Mouse (Mus musculus): ENCODE data around the gene Gzme. TPM values are rescaled to one million over a fixed set of nuclear protein-coding genes. Genes with fewer than 3 reads are reported as not detected.

Gzme gene
- polyA plus RNA-seq, 1 experiment from 2014 or later: not detected

DNA sequence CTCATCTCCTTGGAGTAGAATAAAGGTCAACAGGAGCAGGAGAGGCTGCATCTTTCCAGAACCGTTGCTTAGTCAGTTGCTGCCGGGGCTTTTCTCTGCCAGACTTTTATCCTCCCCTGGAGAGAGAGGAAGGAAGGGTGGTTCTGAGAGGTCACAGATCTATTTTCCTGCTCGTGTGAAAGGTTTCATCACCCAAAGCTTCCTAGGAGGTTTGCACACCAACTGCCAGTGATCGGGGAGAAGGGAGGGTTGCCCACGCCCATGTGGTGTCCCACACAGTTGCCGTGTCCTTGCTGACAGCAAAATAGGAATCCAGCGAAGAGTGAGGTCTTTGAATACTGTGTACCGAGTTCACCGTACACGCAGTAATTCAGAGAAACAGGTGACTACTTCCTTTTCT lies 18.0 kb downstream of the Gzme start, which contains the start of gene Ctsg:
Ctsg (minus strand) TSS at position 189 of the 400 bp plus-strand sequence.
- Histone ChIP-seq H3K27ac (no peak within 1 kb of the TSS), H3K9me3 (no peaks in the 10 kb centered on the region), H3K36me3 (replicated peaks) (no peaks in the 10 kb centered on the region), H3K4me1 (no peaks in the 10 kb centered on the region), H3K4me3 (no peak within 1 kb of the TSS), H3K27me3 (ENCODE audit: poor library complexity, severe bottlenecking) (no peaks in the 10 kb centered on the region)
- DNase-seq (ENCODE audit: extremely low spot score, low spot score): no peak
- WGBS: 89% methylated on average over 10 of the region's 10 CpGs

DNA sequence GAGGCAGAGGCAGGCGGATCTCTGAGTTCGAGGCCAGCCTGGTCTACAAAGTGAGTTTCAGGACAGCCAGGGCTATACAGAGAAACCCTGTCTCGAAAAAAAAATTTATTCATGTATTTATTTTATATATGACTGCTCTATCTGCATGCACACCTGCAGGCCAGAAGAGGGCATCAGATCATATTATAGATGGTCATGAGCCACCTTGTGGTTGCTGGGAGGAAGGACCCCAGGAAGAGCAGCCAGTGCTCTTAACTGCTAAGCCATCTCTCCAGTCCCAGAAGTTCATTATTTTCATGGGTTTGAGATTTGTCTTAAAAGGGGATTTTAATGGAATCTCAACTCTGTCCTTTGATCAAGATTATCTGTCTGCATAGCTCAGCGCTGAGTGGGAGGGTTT lies 21.5 kb downstream of the Gzme start:
- H3K9me3 ChIP-seq: no peaks in the 10 kb centered on the region
- no peaks in the 10 kb centered on the region for H3K36me3 ChIP-seq (replicated peaks)
- H3K4me1 ChIP-seq: no peaks in the 10 kb centered on the region
- WGBS: 79% methylated on average over 4 of the region's 4 CpGs
- no peak for DNase-seq (ENCODE audit: extremely low spot score, low spot score)
- H3K4me3 ChIP-seq: no peak overlapping the region
- no peak overlapping the region for H3K27ac ChIP-seq
- no peaks in the 10 kb centered on the region for H3K27me3 ChIP-seq (ENCODE audit: poor library complexity, severe bottlenecking)

DNA sequence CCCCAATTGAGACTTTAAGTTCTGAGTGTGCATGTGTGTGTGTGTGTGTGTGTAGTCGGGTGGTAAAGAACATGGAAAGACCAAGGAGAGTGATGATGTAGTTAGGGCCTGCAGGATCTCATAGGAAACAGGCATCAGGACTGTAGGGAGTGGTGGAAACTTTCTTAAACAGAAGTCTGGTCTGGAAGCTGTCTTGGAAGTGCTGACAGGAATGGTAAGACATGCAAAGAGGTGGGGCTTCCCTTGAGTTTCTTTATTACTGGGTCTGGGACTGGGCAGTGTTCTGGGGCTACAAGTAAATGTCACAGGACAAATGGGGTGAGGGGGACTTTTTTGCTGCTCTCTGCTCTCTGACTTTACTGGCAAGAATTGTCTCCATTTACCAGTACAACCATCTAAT lies 22.8 kb downstream of the Gzme start:
- Histone ChIP-seq H3K9me3 (no peaks in the 10 kb centered on the region), H3K36me3 (replicated peaks) (no peaks in the 10 kb centered on the region), H3K4me1 (no peaks in the 10 kb centered on the region), H3K27me3 (ENCODE audit: poor library complexity, severe bottlenecking) (no peaks in the 10 kb centered on the region), H3K4me3 (no peak overlapping the region), H3K27ac (no peak overlapping the region)
- 86% methylated on average over 1 of the region's 1 CpGs for WGBS
- no peak for DNase-seq (ENCODE audit: extremely low spot score, low spot score)

DNA sequence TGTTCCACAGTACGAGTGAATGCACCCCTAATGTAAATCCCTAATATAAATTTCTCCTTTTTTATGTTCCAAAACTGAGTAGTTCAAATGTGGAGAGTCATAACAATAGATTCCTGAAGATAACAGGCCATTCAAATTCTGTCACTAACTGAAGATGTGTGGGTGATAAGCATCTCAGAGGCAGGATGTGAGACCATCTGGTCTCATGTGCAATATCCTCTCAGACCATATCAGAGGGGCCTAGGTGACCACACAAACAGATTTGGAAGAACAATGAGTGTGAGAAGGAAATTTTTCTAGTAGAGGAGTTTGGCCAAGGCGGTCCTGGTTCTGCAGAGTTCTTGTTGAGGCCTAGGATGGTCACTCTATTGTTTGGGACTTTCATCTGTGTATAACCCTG lies 27.1 kb downstream of the Gzme start:
- Histone ChIP-seq H3K4me3 (no peak overlapping the region), H3K9me3 (no peaks in the 10 kb centered on the region), H3K36me3 (replicated peaks) (no peaks in the 10 kb centered on the region), H3K4me1 (no peaks in the 10 kb centered on the region), H3K27me3 (ENCODE audit: poor library complexity, severe bottlenecking) (no peaks in the 10 kb centered on the region), H3K27ac (no peak overlapping the region)
- no peak for DNase-seq (ENCODE audit: extremely low spot score, low spot score)
- 77% methylated on average over 2 of the region's 2 CpGs for WGBS

GRCm38 (mm10) chr14:56086711-56087110 lies 33.7 kb downstream of the Gzme start:
- Histone ChIP-seq H3K9me3 (no peaks in the 10 kb centered on the region), H3K36me3 (replicated peaks) (no peaks in the 10 kb centered on the region), H3K4me1 (no peaks in the 10 kb centered on the region), H3K27me3 (ENCODE audit: poor library complexity, severe bottlenecking) (no peaks in the 10 kb centered on the region), H3K27ac (no peak overlapping the region), H3K4me3 (no peak overlapping the region)
- 77% methylated on average over 3 of the region's 3 CpGs for WGBS
- no peak for DNase-seq (ENCODE audit: extremely low spot score, low spot score)

DNA sequence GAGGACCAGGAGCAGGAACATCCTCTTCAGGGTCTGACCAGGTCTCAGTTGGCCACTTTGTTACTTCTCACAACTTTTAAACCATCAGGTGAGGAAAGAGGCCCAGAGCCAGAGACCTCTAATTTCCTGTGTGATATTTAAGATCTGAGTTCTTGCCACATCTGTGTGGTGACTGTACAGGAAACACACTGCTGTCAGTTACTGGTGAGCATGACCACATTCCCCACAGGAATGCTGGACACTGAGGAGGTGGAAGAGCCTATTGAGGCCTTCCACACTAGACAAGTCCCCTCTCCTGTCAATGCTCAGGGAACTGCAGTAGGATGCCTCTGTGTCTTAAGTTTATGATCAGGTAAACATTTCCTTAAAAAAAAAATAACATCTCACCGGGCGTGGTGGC lies 35.3 kb downstream of the Gzme start, which contains the start of gene Mcpt8:
Mcpt8 (minus strand) TSS at position 107 of the 400 bp plus-strand sequence.
- Histone ChIP-seq H3K4me3 (no peak within 1 kb of the TSS), H3K27me3 (ENCODE audit: poor library complexity, severe bottlenecking) (no peaks in the 10 kb centered on the region)
- 95% methylated on average over 2 of the region's 2 CpGs for WGBS

GRCm38 (mm10) chr14:56082016-56082415 lies 38.4 kb downstream of the Gzme start:
- H3K27ac ChIP-seq: no peak overlapping the region
- no peaks in the 10 kb centered on the region for H3K4me1 ChIP-seq
- H3K9me3 ChIP-seq: no peaks in the 10 kb centered on the region
- no peak overlapping the region for H3K4me3 ChIP-seq
- H3K27me3 ChIP-seq (ENCODE audit: poor library complexity, severe bottlenecking): no peaks in the 10 kb centered on the region
- H3K36me3 ChIP-seq (replicated peaks): no peaks in the 10 kb centered on the region
- 89% methylated on average over 4 of the region's 4 CpGs for WGBS
- no peak for DNase-seq (ENCODE audit: extremely low spot score, low spot score)

More for the DNA sequence above, 35.3 kb downstream of the Gzme start, which contains the start of gene Mcpt8:
- no peaks in the 10 kb centered on the region for H3K4me1 ChIP-seq
- H3K9me3 ChIP-seq: no peaks in the 10 kb centered on the region
- DNase-seq (ENCODE audit: extremely low spot score, low spot score): no peak
- H3K36me3 ChIP-seq (replicated peaks): no peaks in the 10 kb centered on the region
- no peak within 1 kb of the TSS for H3K27ac ChIP-seq

Small RNAs within 50 kb of the gene (microRNA-seq; reads per million reads assigned to microRNA genes)
- not detected for gene Mir6949

Other genes with a start within 250 kb of the Gzme start
- gene Cbln3, start 236.2 kb downstream of the Gzme start, polyA plus RNA-seq (2016; fragmentation: Nextera tagmentation; extraction: Ambion mirVana): 0.10 and 0.12 TPM in 2 replicates
- gene Khnyn, start 235.7 kb downstream of the Gzme start, polyA plus RNA-seq (2016; fragmentation: Nextera tagmentation; extraction: Ambion mirVana): 22.7 and 25.3 TPM in 2 replicates
- 41.9 and 48.9 TPM in 2 replicates for gene Sdr39u1, start 220.3 kb downstream of the Gzme start, polyA plus RNA-seq (2016; fragmentation: Nextera tagmentation; extraction: Ambion mirVana)
- gene Cma1, start 175.9 kb downstream of the Gzme start, polyA plus RNA-seq (2016; fragmentation: Nextera tagmentation; extraction: Ambion mirVana): not detected in 2 replicates
- gene Cma2, start 169.6 kb downstream of the Gzme start, polyA plus RNA-seq (2016; fragmentation: Nextera tagmentation; extraction: Ambion mirVana): not detected in 2 replicates
- gene Mcpt1, start 102.7 kb downstream of the Gzme start, polyA plus RNA-seq (2016; fragmentation: Nextera tagmentation; extraction: Ambion mirVana): not detected in 2 replicates
- gene Mcpt9, start 90.1 kb downstream of the Gzme start, polyA plus RNA-seq (2016; fragmentation: Nextera tagmentation; extraction: Ambion mirVana): not detected in 2 replicates
- not detected in 2 replicates for gene Mcpt2, start 78.6 kb downstream of the Gzme start, polyA plus RNA-seq (2016; fragmentation: Nextera tagmentation; extraction: Ambion mirVana)
- gene Mcpt4, start 58.3 kb downstream of the Gzme start, polyA plus RNA-seq (2016; fragmentation: Nextera tagmentation; extraction: Ambion mirVana): not detected in 2 replicates
- gene Mcpt8, start 35.4 kb downstream of the Gzme start, polyA plus RNA-seq (2016; fragmentation: Nextera tagmentation; extraction: Ambion mirVana): not detected in 2 replicates
- gene Ctsg, start 18.1 kb downstream of the Gzme start, polyA plus RNA-seq (2016; fragmentation: Nextera tagmentation; extraction: Ambion mirVana): 0.29 TPM in 1 of 2 replicates, not detected in the other
- not detected in 2 replicates for gene Gzmd, start 12.0 kb upstream of the Gzme start, polyA plus RNA-seq (2016; fragmentation: Nextera tagmentation; extraction: Ambion mirVana)
- not detected in 2 replicates for gene Gzmg, start 39.0 kb upstream of the Gzme start, polyA plus RNA-seq (2016; fragmentation: Nextera tagmentation; extraction: Ambion mirVana)
- not detected in 2 replicates for gene Gzmn, start 54.0 kb upstream of the Gzme start, polyA plus RNA-seq (2016; fragmentation: Nextera tagmentation; extraction: Ambion mirVana)
- not detected in 2 replicates for gene Gzmf, start 90.8 kb upstream of the Gzme start, polyA plus RNA-seq (2016; fragmentation: Nextera tagmentation; extraction: Ambion mirVana)
- gene Gzmc, start 114.0 kb upstream of the Gzme start, polyA plus RNA-seq (2016; fragmentation: Nextera tagmentation; extraction: Ambion mirVana): 0.36 TPM in 1 of 2 replicates, not detected in the other
- gene Gzmb, start 141.6 kb upstream of the Gzme start, polyA plus RNA-seq (2016; fragmentation: Nextera tagmentation; extraction: Ambion mirVana): not detected in 2 replicates
- gene Atp12a, start 244.4 kb upstream of the Gzme start, polyA plus RNA-seq (2016; fragmentation: Nextera tagmentation; extraction: Ambion mirVana): 0.05 TPM in 1 of 2 replicates, not detected in the other

Data from forebrain, embryonic 10.5 days (tissue).